Mouse (Mus musculus) liver, postnatal 0 days (tissue): Measurements from ENCODE around the gene Fras1. TPM values are rescaled to one million over a fixed set of nuclear protein-coding genes. Genes with fewer than 3 reads are reported as not detected.

Source experiments
- ATAC-seq: fragments of 200-750 bp; cut with Nextera tagmentation; 2 replicates; pipeline ENCODE4 v1.8.0; 2017; ENCODE audit warnings: mild to moderate bottlenecking, moderate library complexity
- DNase-seq: peaks from one replicate; pipeline ENCODE4 v3.0.0-alpha.2; 2016
- H3K27ac ChIP-seq: fragments of 300-500 bp; sonication (generic); 2 replicates; pipeline ENCODE4 v1.5.1; 2014; ENCODE audit warnings: antibody characterized with exemption, moderate library complexity, mild to moderate bottlenecking, low read depth
- H3K27me3 ChIP-seq: fragments of 300-500 bp; sonication (generic); 2 replicates; pipeline ENCODE4 v1.6.1; 2014; ENCODE audit warnings: low read length, control low read depth, mixed read lengths; ENCODE audit not compliant: insufficient read depth
- H3K36me3 ChIP-seq: fragments of 300-500 bp; sonication (generic); replicated peaks from 2 replicates; pipeline ENCODE4 v1.6.1; 2014; ENCODE audit warnings: mild to moderate bottlenecking, control low read depth, low read length, moderate library complexity, mixed read lengths; ENCODE audit not compliant: insufficient read depth
- H3K4me1 ChIP-seq: fragments of 300-500 bp; sonication (generic); 2 replicates; pipeline ENCODE4 v1.6.1; 2014; ENCODE audit warnings: antibody characterized with exemption, mild to moderate bottlenecking, control low read depth; ENCODE audit not compliant: insufficient read depth
- H3K4me2 ChIP-seq: fragments of 300-500 bp; sonication (generic); 2 replicates; pipeline ENCODE4 v1.6.1; 2014; ENCODE audit warnings: low read depth, mild to moderate bottlenecking, low read length, moderate library complexity, mixed read lengths
- H3K4me3 ChIP-seq: fragments of 300-500 bp; sonication (generic); 2 replicates; pipeline ENCODE4 v1.5.1; 2014; ENCODE audit warnings: low read depth, low read length
- H3K9ac ChIP-seq: fragments of 300-500 bp; sonication (generic); replicated peaks from 2 replicates; pipeline ENCODE4 v1.6.1; 2014; ENCODE audit warnings: mild to moderate bottlenecking, moderate library complexity
- H3K9me3 ChIP-seq: fragments of 300-500 bp; sonication (generic); 2 replicates; pipeline ENCODE4 v1.6.1; 2016; ENCODE audit warnings: mild to moderate bottlenecking, control low read depth, low read length, mixed read lengths
- CTCF ChIP-seq: sonication (generic); IDR thresholded peaks from 2 replicates; pipeline ENCODE4 v1.5.1; 2016; ENCODE audit warnings: antibody characterized with exemption, low read depth
- EP300 ChIP-seq: IDR thresholded peaks from 2 replicates; pipeline ENCODE4 v1.6.1; 2016; ENCODE audit warnings: antibody characterized with exemption, low read depth, mild to moderate bottlenecking
- WGBS: fragments of 180-500 bp; shearing (Covaris S2); extraction: QIAGEN DNeasy Blood & Tissue Kit; methylation state at CpG from one replicate; pipeline ENCODE4 v1.1.7; 2014; ENCODE audit not compliant: insufficient replicate concordance; 5-methylcytosine and 5-hydroxymethylcytosine counted together
- polyA plus RNA-seq: library from polyadenylated mRNA; unstranded; fragments of >200 nt; fragmentation: Nextera tagmentation; extraction: Ambion mirVana; gene quantifications from 2 replicates; pipeline ENCODE4 v1.2.1, GENCODE M21; 2015

Fras1 gene
- polyA plus RNA-seq, 1 experiment from 2014 or later: 0.41 TPM

GRCm38 (mm10) chr5:96783506-96784288 is 409.9 kb downstream of the Fras1 start:
- ATAC-seq (no peak), DNase-seq (no peak)
- TF ChIP-seq EP300 (no peak), CTCF (no peak)
- 68% methylated on average over 14 of the region's 14 CpGs for WGBS
- Histone ChIP-seq H3K27me3 (no peaks in the 10 kb centered on the region), H3K36me3 (no peaks in the 10 kb centered on the region), H3K4me2 (no peak overlapping the region), H3K4me3 (no peak overlapping the region), H3K27ac (no peak overlapping the region), H3K9ac (no peak overlapping the region), H3K4me1 (no peaks in the 10 kb centered on the region), H3K9me3 (no peaks in the 10 kb centered on the region)

GRCm38 (mm10) chr5:96785096-96785495 is 411.3 kb downstream of the Fras1 start:
- H3K4me1 ChIP-seq: no peaks in the 10 kb centered on the region
- ATAC-seq (no peak), DNase-seq (no peak)
- H3K36me3 ChIP-seq: no peaks in the 10 kb centered on the region
- H3K4me3 ChIP-seq: no peak overlapping the region
- no peaks in the 10 kb centered on the region for H3K27me3 ChIP-seq
- no peak overlapping the region for H3K9ac ChIP-seq
- no peak overlapping the region for H3K4me2 ChIP-seq
- H3K9me3 ChIP-seq: no peaks in the 10 kb centered on the region
- WGBS: 79% methylated on average over 5 of the region's 5 CpGs
- TF ChIP-seq CTCF: no peak
- no peak for TF ChIP-seq EP300
- no peak overlapping the region for H3K27ac ChIP-seq

- Histone ChIP-seq H3K4me1 (no peaks in the 10 kb centered on the region; the same call in 1 of the 2 replicates), H3K4me3 (peak overlapping the region; percentile 51; the same call in 1 of the 2 replicates), H3K9ac (no peak overlapping the region), H3K27me3 (no peaks in the 10 kb centered on the region), H3K9me3 (no peaks in the 10 kb centered on the region), H3K27ac (no peak overlapping the region; the same call in 1 of the 2 replicates), H3K4me2 (peak overlapping the region; percentile 76), H3K36me3 (no peaks in the 10 kb centered on the region)
- WGBS: 26% methylated on average over 9 of the region's 9 CpGs
- ATAC-seq (peak; percentile 44; the same call in 1 of the 2 replicates), DNase-seq (peak; percentile 27)
- no peak for TF ChIP-seq EP300
- TF ChIP-seq CTCF: no peak
These were observed 418.7 kb downstream of the Fras1 start for GRCm38 (mm10) chr5:96792422-96792821.

- 8% methylated on average over 25 of the region's 26 CpGs for WGBS
- peak; percentile 51 for DNase-seq
- peak within 1 kb of the TSS; percentile 62 for H3K27ac ChIP-seq
These were observed 419.4 kb downstream of the Fras1 start, which contains the start of gene Anxa3 for GRCm38 (mm10) chr5:96792936-96793718. Gene Anxa3, plus strand, starts transcription at chr5:96793339.

GRCm38 (mm10) chr5:96793953-96794635 is 420.3 kb downstream of the Fras1 start:
- H3K27me3 ChIP-seq: no peaks in the 10 kb centered on the region
- no peak for TF ChIP-seq CTCF
- peak overlapping the region; percentile 51 for H3K4me3 ChIP-seq
- ATAC-seq (no peak; the same call in 1 of the 2 replicates), DNase-seq (no peak)
- WGBS: 21% methylated on average over 10 of the region's 10 CpGs
- no peaks in the 10 kb centered on the region for H3K36me3 ChIP-seq
- H3K9me3 ChIP-seq: no peaks in the 10 kb centered on the region
- H3K9ac ChIP-seq: no peak overlapping the region
- no peaks in the 10 kb centered on the region; the same call in 1 of the 2 replicates for H3K4me1 ChIP-seq
- H3K27ac ChIP-seq: 0 out of 2 replicates have a peak overlapping the region, but pooled peaks have one; percentile 62
- H3K4me2 ChIP-seq: peak overlapping the region; percentile 76

More at GRCm38 (mm10) chr5:96792936-96793718, 419.4 kb downstream of the Fras1 start, which contains the start of gene Anxa3:
- ATAC-seq: peak; percentile 67
- TF ChIP-seq EP300 (no peak), CTCF (no peak)
- Histone ChIP-seq H3K36me3 (no peaks in the 10 kb centered on the region), H3K27me3 (no peaks in the 10 kb centered on the region), H3K4me2 (peak within 1 kb of the TSS; percentile 76), H3K4me3 (peak within 1 kb of the TSS; percentile 51), H3K9me3 (no peaks in the 10 kb centered on the region), H3K9ac (peak within 1 kb of the TSS; percentile 57), H3K4me1 (no peaks in the 10 kb centered on the region; the same call in 1 of the 2 replicates)
